Mouse (Mus musculus): Measurements from ENCODE around the gene Zscan5b. TPM values are rescaled to one million over a fixed set of nuclear protein-coding genes. Genes with fewer than 3 reads are reported as not detected.

Zscan5b gene
- polyA plus RNA-seq, 1 experiment from 2014 or later, result not detected

DNA sequence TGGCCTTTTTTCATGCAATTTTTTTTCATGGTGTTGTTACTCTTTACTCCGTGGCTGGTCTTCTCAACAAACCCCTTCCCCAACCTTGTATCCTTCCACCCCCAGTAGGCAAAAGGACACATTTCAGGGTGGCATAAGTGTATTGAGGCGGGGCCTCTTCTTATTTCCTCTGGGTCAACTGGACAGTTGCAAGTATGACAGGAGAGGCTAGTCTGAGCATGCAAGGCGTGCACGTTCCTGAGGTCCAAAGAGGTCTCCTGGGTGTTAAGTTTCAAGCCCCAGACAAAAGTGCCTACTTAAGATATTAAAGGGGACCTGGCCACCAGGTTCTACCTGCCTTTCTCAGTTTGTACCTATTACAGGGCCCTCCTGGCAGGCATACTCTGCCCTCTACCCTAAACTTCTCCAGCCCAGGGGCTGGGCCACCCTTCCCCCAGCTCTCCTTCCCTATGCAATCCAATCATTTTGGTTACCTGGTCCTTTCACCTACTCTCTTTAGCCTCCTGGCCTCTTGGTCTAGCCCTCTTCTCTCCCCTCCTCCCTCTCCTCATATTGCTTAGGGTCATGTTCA is 62.4 kb downstream of the Zscan5b start:
- no peaks in the 10 kb centered on the region for H3K27me3 ChIP-seq (replicated peaks; ENCODE audit: control insufficient read depth, insufficient read depth, low read length)
- peaks cover 3% of the 10 kb centered on the region; the same call in 1 of the 2 replicates for H3K4me1 ChIP-seq (ENCODE audit: control insufficient read depth, insufficient read depth, low read length)
- 87% methylated on average over 4 of the region's 4 CpGs for WGBS
- peaks cover under 1% of the 10 kb centered on the region; the same call in 1 of the 2 replicates for H3K36me3 ChIP-seq (ENCODE audit: control insufficient read depth, insufficient read depth, low read length)
- DNase-seq (ENCODE audit: low spot score) (no peak), ATAC-seq (no peak)
- no peak overlapping the region for H3K9ac ChIP-seq (ENCODE audit: low read length)
- no peak overlapping the region for H3K4me3 ChIP-seq (ENCODE audit: low read depth, low read length)
- no peak overlapping the region for H3K27ac ChIP-seq (ENCODE audit: low read depth, low read length)
- no peak overlapping the region for H3K4me2 ChIP-seq (ENCODE audit: low read length)
- H3K9me3 ChIP-seq (replicated peaks; ENCODE audit: control insufficient read depth, low read length), result no peaks in the 10 kb centered on the region

DNA sequence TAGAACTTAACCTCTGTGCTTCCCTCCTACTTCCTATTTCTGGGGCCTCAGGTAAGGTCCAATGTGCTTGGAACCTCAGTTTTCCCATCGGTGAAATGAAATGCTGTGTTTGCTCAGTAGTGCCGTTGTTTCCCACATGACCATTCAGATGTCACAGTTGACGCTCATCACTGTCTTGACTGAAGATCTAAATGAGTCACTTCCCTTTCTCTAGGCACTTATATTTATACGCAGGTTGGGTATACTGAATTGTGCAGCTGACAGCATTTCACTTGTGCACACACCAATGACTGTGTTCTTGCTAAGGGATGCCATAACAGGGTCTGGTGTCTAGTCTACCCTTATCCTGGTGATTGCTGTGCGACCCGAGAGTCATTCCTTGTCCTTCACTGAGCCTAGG is 63.3 kb downstream of the Zscan5b start:
- H3K27me3 ChIP-seq (replicated peaks; ENCODE audit: control insufficient read depth, insufficient read depth, low read length), result no peaks in the 10 kb centered on the region
- ATAC-seq (no peak), DNase-seq (ENCODE audit: low spot score) (no peak)
- H3K9ac ChIP-seq (ENCODE audit: low read length), result no peak overlapping the region
- no peak overlapping the region for H3K4me3 ChIP-seq (ENCODE audit: low read depth, low read length)
- H3K36me3 ChIP-seq (ENCODE audit: control insufficient read depth, insufficient read depth, low read length), result peaks cover 6% of the 10 kb centered on the region; the same call in 1 of the 2 replicates
- WGBS, result 92% methylated on average over 6 of the region's 6 CpGs
- no peaks in the 10 kb centered on the region for H3K9me3 ChIP-seq (replicated peaks; ENCODE audit: control insufficient read depth, low read length)
- H3K4me2 ChIP-seq (ENCODE audit: low read length), result no peak overlapping the region
- H3K27ac ChIP-seq (ENCODE audit: low read depth, low read length), result no peak overlapping the region
- peaks cover 3% of the 10 kb centered on the region; the same call in 1 of the 2 replicates for H3K4me1 ChIP-seq (ENCODE audit: control insufficient read depth, insufficient read depth, low read length)

DNA sequence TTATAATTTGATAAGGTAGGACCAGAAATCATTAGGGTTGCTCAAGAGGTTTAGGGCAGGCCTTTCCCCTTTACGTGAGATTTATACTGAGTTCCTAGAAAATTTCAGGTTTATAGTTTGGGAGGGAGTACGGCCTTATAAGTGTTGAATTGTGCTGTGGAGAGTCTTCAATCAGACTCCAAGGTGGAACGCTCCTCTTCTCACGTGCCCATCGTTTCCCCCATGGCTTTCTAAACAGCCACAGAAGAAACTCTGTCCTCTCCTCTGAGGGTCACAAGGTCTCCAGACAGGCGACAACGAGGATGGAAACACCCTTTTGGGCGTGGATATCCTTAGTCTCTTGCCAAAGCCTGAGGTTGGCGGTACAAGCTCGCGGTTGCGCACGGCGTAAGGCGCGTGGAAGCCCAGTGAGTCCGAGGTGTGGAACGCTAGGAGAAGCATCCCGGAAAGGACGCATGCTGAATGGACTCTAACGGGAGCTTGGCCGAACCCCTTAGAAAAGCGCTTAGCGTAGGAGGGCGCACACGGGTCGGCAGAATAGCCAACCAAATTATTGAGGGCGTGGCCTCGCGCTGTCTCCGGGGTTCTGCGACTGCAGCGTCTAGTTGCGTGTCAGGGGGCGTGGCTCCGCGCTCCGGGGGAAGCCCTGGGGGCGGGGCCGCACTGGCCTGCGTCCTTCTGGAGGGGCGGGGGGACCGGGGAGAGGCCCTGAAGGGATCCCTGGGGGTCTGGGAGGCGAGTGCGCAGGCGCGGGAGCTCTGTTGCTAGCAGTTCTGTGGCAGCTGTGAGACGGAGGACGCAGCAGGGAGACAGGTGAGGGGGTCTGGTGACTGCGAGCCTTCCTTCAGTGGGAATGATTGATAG is 64.0 kb downstream of the Zscan5b start, which contains the start of gene Zfp667:
TSS of gene Zfp667 (plus strand) at position 738 of the 864 bp plus-strand sequence.
- ATAC-seq (peak; percentile 77), DNase-seq (ENCODE audit: low spot score) (peak; percentile 98)
- Histone ChIP-seq H3K4me3 (ENCODE audit: low read depth, low read length) (peak within 1 kb of the TSS; percentile 45), H3K4me2 (ENCODE audit: low read length) (peak within 1 kb of the TSS; percentile 76), H3K27ac (ENCODE audit: low read depth, low read length) (peak within 1 kb of the TSS; percentile 55), H3K36me3 (ENCODE audit: control insufficient read depth, insufficient read depth, low read length) (peaks cover 11% of the 10 kb centered on the region), H3K4me1 (ENCODE audit: control insufficient read depth, insufficient read depth, low read length) (peaks cover 3% of the 10 kb centered on the region; the same call in 1 of the 2 replicates), H3K9ac (ENCODE audit: low read length) (peak within 1 kb of the TSS; percentile 55), H3K9me3 (replicated peaks; ENCODE audit: control insufficient read depth, low read length) (no peaks in the 10 kb centered on the region), H3K27me3 (replicated peaks; ENCODE audit: control insufficient read depth, insufficient read depth, low read length) (no peaks in the 10 kb centered on the region)
- WGBS, result 4% methylated on average over 49 of the region's 50 CpGs

DNA sequence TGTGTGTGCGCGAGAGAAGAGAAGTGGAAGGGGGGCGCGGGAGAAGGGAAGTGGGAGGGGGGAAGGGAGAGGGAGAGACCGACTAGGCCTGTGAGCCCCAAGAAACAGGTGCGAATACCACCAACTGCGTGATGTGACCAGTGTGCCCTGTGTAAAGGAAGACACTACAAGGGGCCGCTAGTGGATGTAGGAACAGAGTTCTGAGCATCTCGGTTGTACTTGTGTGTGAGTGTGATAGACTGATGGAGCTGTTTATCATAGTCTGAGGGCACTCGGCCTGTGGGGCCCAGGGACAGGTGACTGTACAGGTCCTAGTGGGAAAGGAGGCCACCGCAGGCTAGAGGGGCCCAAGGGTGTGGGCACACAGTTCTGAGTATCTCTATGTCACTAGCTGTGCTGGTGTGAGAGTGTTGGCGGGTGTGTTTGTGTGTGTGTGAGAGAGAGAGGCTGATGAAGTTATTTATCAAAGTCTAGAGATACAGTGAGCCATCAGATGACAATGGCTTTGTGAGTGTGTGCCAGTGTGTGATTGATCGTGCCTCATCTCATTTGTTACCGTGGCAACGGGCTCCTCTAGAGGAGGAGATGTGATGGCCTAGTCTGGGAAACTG is 64.9 kb downstream of the Zscan5b start:
- peak; percentile 73 for DNase-seq (ENCODE audit: low spot score)
- Histone ChIP-seq H3K4me1 (ENCODE audit: control insufficient read depth, insufficient read depth, low read length) (peaks cover 3% of the 10 kb centered on the region; the same call in 1 of the 2 replicates), H3K9me3 (replicated peaks; ENCODE audit: control insufficient read depth, low read length) (no peaks in the 10 kb centered on the region), H3K9ac (ENCODE audit: low read length) (peak overlapping the region; percentile 55), H3K27ac (ENCODE audit: low read depth, low read length) (peak overlapping the region; percentile 55), H3K4me3 (ENCODE audit: low read depth, low read length) (peak overlapping the region; percentile 45), H3K36me3 (ENCODE audit: control insufficient read depth, insufficient read depth, low read length) (peaks cover 16% of the 10 kb centered on the region), H3K4me2 (ENCODE audit: low read length) (peak overlapping the region; percentile 76), H3K27me3 (replicated peaks; ENCODE audit: control insufficient read depth, insufficient read depth, low read length) (no peaks in the 10 kb centered on the region)
- peak; percentile 1 for ATAC-seq
- WGBS, result 25% methylated on average over 15 of the region's 15 CpGs

Other genes with a start within 250 kb of the Zscan5b start
- not detected in 2 replicates for gene Vmn1r65, start 211.3 kb upstream of the Zscan5b start, polyA plus RNA-seq (2014; fragmentation: Nextera tagmentation; extraction: Ambion mirVana)
- gene Nlrp4c, start 177.1 kb upstream of the Zscan5b start, polyA plus RNA-seq (2014; fragmentation: Nextera tagmentation; extraction: Ambion mirVana), result not detected in 2 replicates
- 12.6 and 13.8 TPM in 2 replicates for gene Zfp787, start 66.3 kb upstream of the Zscan5b start, polyA plus RNA-seq (2014; fragmentation: Nextera tagmentation; extraction: Ambion mirVana)
- gene Zfp444, start 50.1 kb upstream of the Zscan5b start, polyA plus RNA-seq (2014; fragmentation: Nextera tagmentation; extraction: Ambion mirVana), result 88.2 and 96.3 TPM in 2 replicates
- gene Galp, start 25.2 kb upstream of the Zscan5b start, polyA plus RNA-seq (2014; fragmentation: Nextera tagmentation; extraction: Ambion mirVana), result not detected in 2 replicates
- not detected in 2 replicates for gene Epp13, start 30.4 kb downstream of the Zscan5b start, polyA plus RNA-seq (2014; fragmentation: Nextera tagmentation; extraction: Ambion mirVana)
- gene Zfp667, start 64.3 kb downstream of the Zscan5b start, polyA plus RNA-seq (2014; fragmentation: Nextera tagmentation; extraction: Ambion mirVana), result 11.7 and 13.5 TPM in 2 replicates
- 7.7 and 12.2 TPM in 2 replicates for gene Zfp583, start 109.0 kb downstream of the Zscan5b start, polyA plus RNA-seq (2014; fragmentation: Nextera tagmentation; extraction: Ambion mirVana)
- 1.7 and 2.7 TPM in 2 replicates for gene Gm3854, start 121.5 kb downstream of the Zscan5b start, polyA plus RNA-seq (2014; fragmentation: Nextera tagmentation; extraction: Ambion mirVana)
- gene Zfp78, start 141.0 kb downstream of the Zscan5b start, polyA plus RNA-seq (2014; fragmentation: Nextera tagmentation; extraction: Ambion mirVana), result 4.5 and 5.9 TPM in 2 replicates
- 15.8 and 18.4 TPM in 2 replicates for gene Zfp28, start 161.0 kb downstream of the Zscan5b start, polyA plus RNA-seq (2014; fragmentation: Nextera tagmentation; extraction: Ambion mirVana)
- gene Smim17, start 176.4 kb downstream of the Zscan5b start, polyA plus RNA-seq (2014; fragmentation: Nextera tagmentation; extraction: Ambion mirVana), result 3.0 and 3.5 TPM in 2 replicates
- gene Gm20715, start 188.0 kb downstream of the Zscan5b start, polyA plus RNA-seq (2014; fragmentation: Nextera tagmentation; extraction: Ambion mirVana), result not detected in 2 replicates
- gene Olfr1344, start 216.4 kb downstream of the Zscan5b start, polyA plus RNA-seq (2014; fragmentation: Nextera tagmentation; extraction: Ambion mirVana), result 0.14 TPM in 1 of 2 replicates, not detected in the other
- not detected in 2 replicates for gene Olfr1336, start 233.9 kb downstream of the Zscan5b start, polyA plus RNA-seq (2014; fragmentation: Nextera tagmentation; extraction: Ambion mirVana)
- gene Olfr1346, start 244.8 kb downstream of the Zscan5b start, polyA plus RNA-seq (2014; fragmentation: Nextera tagmentation; extraction: Ambion mirVana), result not detected in 2 replicates

Measured in forebrain, embryonic 14.5 days (tissue).